Mouse (Mus musculus): Measurements from ENCODE around the gene Cygb. TPM values are rescaled to one million over a fixed set of nuclear protein-coding genes. Genes with fewer than 3 reads are reported as not detected.
"Not testable (repeated sequence)": the region's sequence is repeated elsewhere in the genome, so short reads cannot be mapped to it uniquely, and the experiment has no call there.

Gene Cygb
- polyA plus RNA-seq, 1 experiment from 2014 or later = 7.2 TPM

GRCm38 (mm10) chr11:116642681-116643578 is 11.2 kb downstream of the Cygb start:
- peak; percentile 49 for ATAC-seq (ENCODE audit: low FRiP score, low read depth)
- peak overlapping the region; percentile 65 for H3K4me2 ChIP-seq (replicated peaks)
- peaks cover 43% of the 10 kb centered on the region for H3K4me1 ChIP-seq
- 34% methylated on average over 14 of the region's 14 CpGs for WGBS
- H3K27ac ChIP-seq = no peak overlapping the region
- no peaks in the 10 kb centered on the region for H3K9me3 ChIP-seq
- no peak overlapping the region; the same call in none of the 2 replicates for H3K9ac ChIP-seq
- no peaks in the 10 kb centered on the region for H3K36me3 ChIP-seq
- peak overlapping the region; percentile 28 for H3K4me3 ChIP-seq
- no peaks in the 10 kb centered on the region for H3K27me3 ChIP-seq

GRCm38 (mm10) chr11:116641731-116642130 is 12.4 kb downstream of the Cygb start:
- Histone ChIP-seq H3K4me3 (no peak overlapping the region), H3K27me3 (no peaks in the 10 kb centered on the region), H3K9ac (no peak overlapping the region), H3K4me2 (replicated peaks) (no peak overlapping the region), H3K9me3 (no peaks in the 10 kb centered on the region), H3K27ac (no peak overlapping the region), H3K4me1 (peaks cover 31% of the 10 kb centered on the region), H3K36me3 (no peaks in the 10 kb centered on the region)
- WGBS = 61% methylated on average over 3 of the region's 3 CpGs
- ATAC-seq (ENCODE audit: low FRiP score, low read depth) = no peak

GRCm38 (mm10) chr11:116641168-116641567 is 12.9 kb downstream of the Cygb start:
- Histone ChIP-seq H3K27ac (no peak overlapping the region), H3K4me1 (peaks cover 27% of the 10 kb centered on the region), H3K36me3 (no peaks in the 10 kb centered on the region), H3K27me3 (no peaks in the 10 kb centered on the region), H3K9ac (no peak overlapping the region), H3K9me3 (no peaks in the 10 kb centered on the region), H3K4me3 (no peak overlapping the region), H3K4me2 (replicated peaks) (no peak overlapping the region)
- ATAC-seq (ENCODE audit: low FRiP score, low read depth) = no peak
- 47% methylated on average over 5 of the region's 5 CpGs for WGBS

GRCm38 (mm10) chr11:116636607-116637006 is 17.5 kb downstream of the Cygb start:
- 75% methylated on average over 8 of the region's 8 CpGs for WGBS
- not testable (repeated sequence) for H3K9ac ChIP-seq

GRCm38 (mm10) chr11:116632962-116633361 is 21.2 kb downstream of the Cygb start:
- Histone ChIP-seq H3K9ac (no peak overlapping the region), H3K4me3 (no peak overlapping the region), H3K36me3 (no peaks in the 10 kb centered on the region), H3K27me3 (no peaks in the 10 kb centered on the region), H3K4me1 (peaks cover 5% of the 10 kb centered on the region; the same call in 1 of the 2 replicates), H3K9me3 (no peaks in the 10 kb centered on the region), H3K4me2 (replicated peaks) (no peak overlapping the region), H3K27ac (no peak overlapping the region)
- no peak for ATAC-seq (ENCODE audit: low FRiP score, low read depth)
- WGBS = 77% methylated on average over 10 of the region's 10 CpGs

More at GRCm38 (mm10) chr11:116636607-116637006, 17.5 kb downstream of the Cygb start:
- not testable (repeated sequence) for H3K27me3 ChIP-seq; H3K4me2 ChIP-seq (replicated peaks); H3K27ac ChIP-seq; H3K4me1 ChIP-seq; ATAC-seq (ENCODE audit: low FRiP score, low read depth); H3K4me3 ChIP-seq; H3K9me3 ChIP-seq; H3K36me3 ChIP-seq

- no peaks in the 10 kb centered on the region for H3K27me3 ChIP-seq
- no peak for ATAC-seq (ENCODE audit: low FRiP score, low read depth)
- no peak overlapping the region for H3K9ac ChIP-seq
- H3K4me3 ChIP-seq = no peak overlapping the region
- H3K27ac ChIP-seq = no peak overlapping the region
- H3K36me3 ChIP-seq = no peaks in the 10 kb centered on the region
- WGBS = 31% methylated on average over 12 of the region's 12 CpGs
- H3K4me2 ChIP-seq (replicated peaks) = no peak overlapping the region
- no peaks in the 10 kb centered on the region for H3K9me3 ChIP-seq
- peaks cover 5% of the 10 kb centered on the region; the same call in 1 of the 2 replicates for H3K4me1 ChIP-seq
Measured at GRCm38 (mm10) chr11:116630171-116630965, 23.7 kb downstream of the Cygb start.

- WGBS = 86% methylated on average over 6 of the region's 6 CpGs
- no peak overlapping the region for H3K4me3 ChIP-seq
- no peaks in the 10 kb centered on the region for H3K9me3 ChIP-seq
- H3K27me3 ChIP-seq = no peaks in the 10 kb centered on the region
- no peak overlapping the region for H3K27ac ChIP-seq
- H3K36me3 ChIP-seq = no peaks in the 10 kb centered on the region
- no peak for ATAC-seq (ENCODE audit: low FRiP score, low read depth)
- H3K9ac ChIP-seq = no peak overlapping the region
- no peak overlapping the region for H3K4me2 ChIP-seq (replicated peaks)
- peaks cover 6% of the 10 kb centered on the region for H3K4me1 ChIP-seq
Measured at GRCm38 (mm10) chr11:116629472-116629871, 24.6 kb downstream of the Cygb start.

- WGBS = 61% methylated on average over 9 of the region's 9 CpGs
- H3K9ac ChIP-seq = no peak overlapping the region
- no peak overlapping the region for H3K4me2 ChIP-seq (replicated peaks)
- no peak for ATAC-seq (ENCODE audit: low FRiP score, low read depth)
- no peaks in the 10 kb centered on the region for H3K9me3 ChIP-seq
- peaks cover 11% of the 10 kb centered on the region for H3K4me1 ChIP-seq
- no peaks in the 10 kb centered on the region for H3K27me3 ChIP-seq
- H3K4me3 ChIP-seq = no peak overlapping the region
- no peaks in the 10 kb centered on the region for H3K36me3 ChIP-seq
- H3K27ac ChIP-seq = no peak overlapping the region
Measured at GRCm38 (mm10) chr11:116628712-116629111, 25.4 kb downstream of the Cygb start.

- 39% methylated on average over 10 of the region's 10 CpGs for WGBS
- ATAC-seq (ENCODE audit: low FRiP score, low read depth) = no peak
- H3K27me3 ChIP-seq = peaks cover 11% of the 10 kb centered on the region
- no peaks in the 10 kb centered on the region for H3K36me3 ChIP-seq
- no peak overlapping the region for H3K27ac ChIP-seq
- no peaks in the 10 kb centered on the region for H3K9me3 ChIP-seq
- H3K4me2 ChIP-seq (replicated peaks) = no peak overlapping the region
- peaks cover 22% of the 10 kb centered on the region for H3K4me1 ChIP-seq
- no peak overlapping the region for H3K9ac ChIP-seq
- H3K4me3 ChIP-seq = no peak overlapping the region
Measured at GRCm38 (mm10) chr11:116627072-116628020, 26.8 kb downstream of the Cygb start.

GRCm38 (mm10) chr11:116626299-116627071 is 27.6 kb downstream of the Cygb start, which contains the start of gene Rhbdf2:
Gene Rhbdf2, minus strand, starts transcription at chr11:116627019.
- no peaks in the 10 kb centered on the region for H3K9me3 ChIP-seq
- WGBS = 65% methylated on average over 10 of the region's 10 CpGs
- H3K4me2 ChIP-seq (replicated peaks) = no peak within 1 kb of the TSS
- H3K4me1 ChIP-seq = peaks cover 30% of the 10 kb centered on the region
- no peak within 1 kb of the TSS for H3K9ac ChIP-seq
- peaks cover 11% of the 10 kb centered on the region for H3K27me3 ChIP-seq
- no peak for ATAC-seq (ENCODE audit: low FRiP score, low read depth)
- no peak within 1 kb of the TSS for H3K27ac ChIP-seq
- H3K4me3 ChIP-seq = no peak within 1 kb of the TSS
- H3K36me3 ChIP-seq = no peaks in the 10 kb centered on the region

All from limb, embryonic 13.5 days (tissue).